Mouse (Mus musculus): ENCODE results near the gene Zc3h18. TPM values are rescaled to one million over a fixed set of nuclear protein-coding genes. Genes with fewer than 3 reads are reported as not detected.

The Zc3h18 gene
- polyA plus RNA-seq (2015; fragmentation: Nextera tagmentation; extraction: Ambion mirVana), result 28.8 and 31.8 TPM in 2 replicates

- H3K4me2 ChIP-seq (ENCODE audit: low read length), result peak within 1 kb of the TSS; percentile 80
- no peaks in the 10 kb centered on the region for H3K9me3 ChIP-seq (ENCODE audit: control insufficient read depth, low read length)
- peaks cover 15% of the 10 kb centered on the region for H3K4me1 ChIP-seq (ENCODE audit: control insufficient read depth, insufficient read depth, low read depth, low read length)
Measured at GRCm38 (mm10) chr8:122376365-122377231, at the start of gene Zc3h18. TSS of gene Zc3h18 (plus strand) at chr8:122376609.

DNA sequence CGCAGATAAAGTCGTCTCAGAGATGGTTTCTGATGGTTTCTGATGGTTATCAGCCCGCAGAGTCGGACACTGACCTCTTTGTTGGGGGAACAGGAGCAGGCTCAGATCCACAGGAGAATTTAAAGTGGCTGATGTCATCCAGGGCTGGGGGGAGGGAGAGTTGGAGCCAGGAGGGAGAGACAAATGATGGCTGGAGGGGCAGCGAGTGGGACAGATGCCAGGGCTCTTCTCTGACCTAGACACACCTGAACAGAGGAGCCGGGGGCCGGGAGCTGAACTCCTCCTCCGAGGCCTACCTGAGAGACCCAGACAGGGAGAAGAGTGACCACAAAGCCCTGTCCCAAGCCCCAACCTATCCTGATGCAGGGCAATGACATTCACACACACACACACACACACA, 47.3 kb upstream of the Zc3h18 start:
- no peak for ATAC-seq
- Histone ChIP-seq H3K36me3 (ENCODE audit: control insufficient read depth, insufficient read depth, low read length) (no peaks in the 10 kb centered on the region), H3K4me2 (ENCODE audit: low read length) (no peak overlapping the region), H3K4me3 (ENCODE audit: low read length) (no peak overlapping the region), H3K9ac (ENCODE audit: low read depth, low read length) (no peak overlapping the region), H3K27me3 (replicated peaks; ENCODE audit: control insufficient read depth, insufficient read depth, low read length) (peaks cover 2% of the 10 kb centered on the region; the same call in 1 of the 2 replicates), H3K9me3 (ENCODE audit: control insufficient read depth, low read length) (no peaks in the 10 kb centered on the region), H3K4me1 (ENCODE audit: control insufficient read depth, insufficient read depth, low read depth, low read length) (peaks cover 12% of the 10 kb centered on the region), H3K27ac (ENCODE audit: low read depth, low read length) (no peak overlapping the region)
- 70% methylated on average over 8 of the region's 8 CpGs for WGBS

More at GRCm38 (mm10) chr8:122376365-122377231, at the start of gene Zc3h18:
- Histone ChIP-seq H3K27me3 (replicated peaks; ENCODE audit: control insufficient read depth, insufficient read depth, low read length) (no peaks in the 10 kb centered on the region), H3K36me3 (ENCODE audit: control insufficient read depth, insufficient read depth, low read length) (no peaks in the 10 kb centered on the region; the same call in 1 of the 2 replicates), H3K9ac (ENCODE audit: low read depth, low read length) (peak within 1 kb of the TSS; percentile 94), H3K4me3 (ENCODE audit: low read length) (peak within 1 kb of the TSS; percentile 90), H3K27ac (ENCODE audit: low read depth, low read length) (peak within 1 kb of the TSS; percentile 91)
- WGBS, result under 1% methylated on average over 82 of the region's 107 CpGs
- ATAC-seq, result peak; percentile 96

DNA sequence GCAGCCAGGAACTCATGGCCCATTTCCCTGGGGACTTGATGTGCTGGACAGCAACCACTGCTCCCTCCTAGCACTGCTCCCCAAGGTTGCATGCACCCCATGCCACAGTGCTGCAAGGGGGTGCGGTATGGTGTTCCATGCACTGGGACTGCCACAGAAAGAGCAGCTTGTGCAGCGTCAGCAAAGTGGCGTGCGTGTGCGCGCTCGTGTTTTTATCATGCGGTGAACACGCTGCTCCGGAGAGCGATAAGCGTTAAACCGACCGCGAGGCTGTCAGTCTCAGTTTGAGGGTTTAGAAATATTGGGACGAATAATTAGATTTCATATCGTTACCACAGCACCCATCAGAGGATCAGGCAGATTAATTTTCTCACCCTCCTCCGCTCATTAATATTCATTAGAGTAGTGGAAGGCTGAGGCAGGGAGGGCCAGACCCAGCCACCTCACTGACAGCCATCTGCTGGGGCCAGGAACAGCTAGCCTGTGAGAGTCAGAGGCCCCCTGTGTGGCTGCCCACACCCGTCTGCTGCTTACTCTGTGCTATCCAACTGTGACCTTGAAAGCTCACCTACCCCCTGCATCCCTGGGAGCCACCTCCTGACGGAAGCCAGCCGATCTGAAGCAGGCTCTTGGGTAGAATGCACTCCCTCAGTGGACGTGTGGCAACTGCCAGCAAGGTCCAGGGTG, 46.7 kb upstream of the Zc3h18 start:
- Histone ChIP-seq H3K27ac (ENCODE audit: low read depth, low read length) (no peak overlapping the region), H3K9ac (ENCODE audit: low read depth, low read length) (no peak overlapping the region), H3K27me3 (replicated peaks; ENCODE audit: control insufficient read depth, insufficient read depth, low read length) (peaks cover 7% of the 10 kb centered on the region), H3K4me1 (ENCODE audit: control insufficient read depth, insufficient read depth, low read depth, low read length) (peaks cover 10% of the 10 kb centered on the region), H3K9me3 (ENCODE audit: control insufficient read depth, low read length) (no peaks in the 10 kb centered on the region), H3K36me3 (ENCODE audit: control insufficient read depth, insufficient read depth, low read length) (no peaks in the 10 kb centered on the region), H3K4me2 (ENCODE audit: low read length) (no peak overlapping the region), H3K4me3 (ENCODE audit: low read length) (no peak overlapping the region)
- WGBS, result 53% methylated on average over 22 of the region's 22 CpGs
- ATAC-seq, result peak; percentile 32

GRCm38 (mm10) chr8:122330446-122331133, 45.8 kb upstream of the Zc3h18 start:
- H3K27ac ChIP-seq (ENCODE audit: low read depth, low read length), result no peak overlapping the region
- H3K27me3 ChIP-seq (replicated peaks; ENCODE audit: control insufficient read depth, insufficient read depth, low read length), result peaks cover 15% of the 10 kb centered on the region
- no peak for ATAC-seq
- WGBS, result 77% methylated on average over 12 of the region's 12 CpGs
- H3K4me1 ChIP-seq (ENCODE audit: control insufficient read depth, insufficient read depth, low read depth, low read length), result peaks cover 13% of the 10 kb centered on the region
- H3K36me3 ChIP-seq (ENCODE audit: control insufficient read depth, insufficient read depth, low read length), result no peaks in the 10 kb centered on the region
- H3K9ac ChIP-seq (ENCODE audit: low read depth, low read length), result no peak overlapping the region; the same call in 1 of the 2 replicates
- no peak overlapping the region for H3K4me3 ChIP-seq (ENCODE audit: low read length)
- no peak overlapping the region for H3K4me2 ChIP-seq (ENCODE audit: low read length)
- H3K9me3 ChIP-seq (ENCODE audit: control insufficient read depth, low read length), result no peaks in the 10 kb centered on the region

DNA sequence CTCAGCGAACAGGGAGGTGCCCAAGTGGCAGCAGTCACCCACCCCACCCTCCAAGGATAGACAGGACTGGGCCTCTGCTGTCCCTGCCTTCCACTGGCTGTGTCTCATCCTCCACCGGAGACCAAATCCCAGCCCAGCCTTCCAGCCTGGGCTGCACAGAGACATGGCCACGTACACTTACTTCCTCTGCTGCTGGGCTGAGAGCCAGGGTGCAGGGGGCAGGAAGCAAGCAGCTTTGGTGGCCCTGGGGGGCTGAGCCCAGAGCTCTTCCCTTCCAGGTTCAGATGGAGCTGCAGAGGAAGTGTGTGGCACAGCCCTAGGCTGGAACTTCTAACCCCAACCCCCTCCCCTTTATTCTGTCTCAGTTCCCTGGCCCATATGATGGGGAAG, 45.3 kb upstream of the Zc3h18 start:
- Histone ChIP-seq H3K27ac (ENCODE audit: low read depth, low read length) (no peak overlapping the region; the same call in 1 of the 2 replicates), H3K4me3 (ENCODE audit: low read length) (no peak overlapping the region), H3K9ac (ENCODE audit: low read depth, low read length) (peak overlapping the region; percentile 22; the same call in 1 of the 2 replicates), H3K4me2 (ENCODE audit: low read length) (no peak overlapping the region), H3K27me3 (replicated peaks; ENCODE audit: control insufficient read depth, insufficient read depth, low read length) (peaks cover 15% of the 10 kb centered on the region), H3K9me3 (ENCODE audit: control insufficient read depth, low read length) (no peaks in the 10 kb centered on the region), H3K36me3 (ENCODE audit: control insufficient read depth, insufficient read depth, low read length) (no peaks in the 10 kb centered on the region), H3K4me1 (ENCODE audit: control insufficient read depth, insufficient read depth, low read depth, low read length) (peaks cover 14% of the 10 kb centered on the region)
- 56% methylated on average over 3 of the region's 3 CpGs for WGBS
- no peak for ATAC-seq

DNA sequence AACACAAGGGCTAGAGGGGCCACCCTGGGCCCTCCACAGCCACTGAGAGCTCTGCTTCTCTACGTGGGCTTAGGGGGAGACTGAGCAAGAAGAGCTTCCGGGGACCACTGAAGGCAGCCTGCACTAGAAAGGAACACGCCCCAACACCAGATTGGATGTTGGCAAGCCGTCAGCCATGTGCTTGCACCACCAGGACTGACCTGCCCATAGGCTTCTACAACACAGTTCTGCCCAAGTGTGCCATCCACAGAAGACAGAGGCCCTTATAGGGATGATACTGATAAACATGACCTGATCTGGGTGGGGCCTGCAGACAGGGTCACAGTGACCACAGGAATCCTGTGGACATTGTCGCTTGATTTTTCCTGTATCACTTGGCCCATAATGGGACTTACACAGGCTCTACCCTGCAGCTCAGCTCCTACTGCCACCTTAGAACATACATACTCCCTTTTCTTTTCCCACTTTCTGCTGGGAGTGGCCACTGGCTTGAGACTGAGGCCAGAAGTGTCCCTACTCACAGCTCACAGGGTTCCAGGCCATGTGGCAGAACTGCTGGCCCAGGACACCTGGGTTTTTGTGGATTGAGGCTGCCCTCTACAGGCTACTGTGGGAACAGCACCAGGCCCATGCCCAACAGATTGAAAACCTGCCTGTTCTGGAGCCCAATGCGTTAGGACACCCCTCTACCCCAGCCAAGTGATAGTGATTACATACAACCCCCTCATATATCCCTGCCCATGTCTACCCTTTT, 43.5 kb upstream of the Zc3h18 start:
- 69% methylated on average over 6 of the region's 6 CpGs for WGBS
- Histone ChIP-seq H3K27ac (ENCODE audit: low read depth, low read length) (no peak overlapping the region), H3K4me3 (ENCODE audit: low read length) (no peak overlapping the region), H3K9ac (ENCODE audit: low read depth, low read length) (no peak overlapping the region), H3K4me1 (ENCODE audit: control insufficient read depth, insufficient read depth, low read depth, low read length) (peaks cover 18% of the 10 kb centered on the region), H3K4me2 (ENCODE audit: low read length) (no peak overlapping the region), H3K27me3 (replicated peaks; ENCODE audit: control insufficient read depth, insufficient read depth, low read length) (peaks cover 28% of the 10 kb centered on the region), H3K36me3 (ENCODE audit: control insufficient read depth, insufficient read depth, low read length) (no peaks in the 10 kb centered on the region), H3K9me3 (ENCODE audit: control insufficient read depth, low read length) (no peaks in the 10 kb centered on the region)
- no peak for ATAC-seq

DNA sequence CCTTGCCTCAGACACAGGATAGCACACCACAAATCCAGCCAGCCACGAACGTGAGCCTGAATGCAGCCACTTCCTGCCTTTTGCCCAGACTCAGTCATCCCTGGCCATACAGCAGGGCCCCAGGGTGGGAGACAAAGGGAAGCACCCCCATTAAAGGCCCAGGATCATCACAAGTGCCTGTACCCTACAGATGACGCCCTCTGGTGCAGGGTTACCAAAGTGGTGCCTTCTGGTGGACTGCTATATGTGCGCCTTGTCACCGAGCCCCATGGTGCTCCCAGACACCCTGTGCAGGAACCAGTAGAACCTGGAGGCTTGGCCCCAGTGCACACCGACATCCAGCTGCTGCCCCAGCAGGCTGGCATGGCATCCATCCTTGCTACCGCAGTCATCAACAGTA, 42.9 kb upstream of the Zc3h18 start:
- H3K36me3 ChIP-seq (ENCODE audit: control insufficient read depth, insufficient read depth, low read length), result no peaks in the 10 kb centered on the region
- 86% methylated on average over 7 of the region's 7 CpGs for WGBS
- no peak overlapping the region for H3K27ac ChIP-seq (ENCODE audit: low read depth, low read length)
- H3K4me3 ChIP-seq (ENCODE audit: low read length), result no peak overlapping the region
- no peak overlapping the region for H3K4me2 ChIP-seq (ENCODE audit: low read length)
- no peak overlapping the region for H3K9ac ChIP-seq (ENCODE audit: low read depth, low read length)
- H3K9me3 ChIP-seq (ENCODE audit: control insufficient read depth, low read length), result no peaks in the 10 kb centered on the region
- peaks cover 18% of the 10 kb centered on the region for H3K4me1 ChIP-seq (ENCODE audit: control insufficient read depth, insufficient read depth, low read depth, low read length)
- peaks cover 34% of the 10 kb centered on the region for H3K27me3 ChIP-seq (replicated peaks; ENCODE audit: control insufficient read depth, insufficient read depth, low read length)
- ATAC-seq, result no peak

DNA sequence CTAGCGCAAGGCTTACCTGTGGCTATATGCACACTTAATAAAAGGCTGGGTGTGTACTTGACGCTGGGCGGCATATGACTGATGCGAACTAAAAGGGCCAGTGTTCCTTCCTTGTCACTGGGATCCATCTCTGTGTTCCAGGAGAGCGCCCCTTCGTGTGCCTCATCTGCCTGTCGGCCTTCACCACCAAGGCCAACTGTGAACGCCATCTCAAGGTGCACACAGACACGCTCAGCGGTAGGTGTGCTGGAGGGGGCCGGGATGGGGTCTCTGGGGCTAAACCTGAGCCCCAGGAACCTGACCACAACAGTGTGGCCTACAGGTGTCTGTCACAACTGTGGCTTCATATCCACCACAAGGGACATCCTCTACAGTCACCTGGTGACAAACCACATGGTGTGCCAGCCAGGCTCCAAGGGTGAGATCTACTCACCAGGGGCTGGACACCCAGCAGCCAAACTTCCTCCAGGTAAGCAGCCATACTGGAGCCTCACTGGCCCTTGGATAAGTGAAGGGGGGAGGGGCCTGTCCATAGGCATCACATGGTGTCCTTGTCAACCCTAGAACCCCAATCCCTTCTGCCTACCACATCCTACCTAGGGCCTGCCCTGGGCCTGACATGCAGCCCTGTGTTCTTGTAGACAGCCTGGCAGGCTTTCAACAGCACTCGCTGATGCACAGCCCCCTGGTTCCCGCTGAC, 41.5 kb upstream of the Zc3h18 start:
- H3K27me3 ChIP-seq (replicated peaks; ENCODE audit: control insufficient read depth, insufficient read depth, low read length), result peaks cover 35% of the 10 kb centered on the region
- no peak overlapping the region for H3K27ac ChIP-seq (ENCODE audit: low read depth, low read length)
- no peak overlapping the region for H3K4me3 ChIP-seq (ENCODE audit: low read length)
- H3K36me3 ChIP-seq (ENCODE audit: control insufficient read depth, insufficient read depth, low read length), result no peaks in the 10 kb centered on the region
- WGBS, result 88% methylated on average over 13 of the region's 13 CpGs
- H3K9me3 ChIP-seq (ENCODE audit: control insufficient read depth, low read length), result no peaks in the 10 kb centered on the region
- H3K4me2 ChIP-seq (ENCODE audit: low read length), result peak overlapping the region; percentile 80; the same call in 1 of the 2 replicates
- H3K4me1 ChIP-seq (ENCODE audit: control insufficient read depth, insufficient read depth, low read depth, low read length), result peaks cover 13% of the 10 kb centered on the region
- no peak for ATAC-seq
- H3K9ac ChIP-seq (ENCODE audit: low read depth, low read length), result no peak overlapping the region

Measured in hindbrain, embryonic 16.5 days (tissue).